21 mouse cellular contexts compared by ENCODE assay signal in genomic region chr3:122345977-122346472, GRCm38 (mm10). TPM values are rescaled to one million over a fixed set of nuclear protein-coding genes. Genes with fewer than 3 reads are reported as not detected.
A peak's percentile ranks its signal among the peaks of the same experiment; 100 is the strongest.
DNase-seq lines count a peak whose midpoint lies in the region; ATAC-seq and TF ChIP-seq lines count a peak whose summit lies in the region.
"Had no signal": no experiment of that assay in that cellular context is flagged by ENCODE, and none has a peak within 500 bp of the region (broad histone marks: within the 10 kb centered on the region; RNA-seq: fewer than 3 reads in every experiment).

No protein-coding gene starts in this region.

- no peaks in the 10 kb centered on the region for H3K36me3 ChIP-seq in liver, adult 2 months (ENCODE audit: control insufficient read depth, insufficient read depth, low read length)
- H3K36me3 ChIP-seq in liver, postnatal 0 days (replicated peaks; ENCODE audit: insufficient read depth, low read length), result no peaks in the 10 kb centered on the region
- H3K36me3 ChIP-seq in intestine, embryonic 16.5 days (ENCODE audit: control insufficient read depth, insufficient read depth, low read length), result no peaks in the 10 kb centered on the region
- no peaks in the 10 kb centered on the region for H3K36me3 ChIP-seq in forebrain, embryonic 14.5 days (ENCODE audit: control insufficient read depth, insufficient read depth, low read length)
- H3K36me3 ChIP-seq in heart, embryonic 10.5 days, result no peaks in the 10 kb centered on the region
- H3K36me3 ChIP-seq: embryonic facial prominence, embryonic 13.5 days; heart, embryonic 13.5 days; hindbrain, embryonic 15.5 days had no signal

- no peak for ATAC-seq in liver, postnatal 0 days
- ATAC-seq in intestine, embryonic 16.5 days, result peak; percentile 83
- peak; percentile 51 for ATAC-seq in megakaryocyte-erythroid progenitor cell, adult 5-6 weeks (replicated peaks; ENCODE audit: low FRiP score, low TSS enrichment, poor library complexity, severe bottlenecking)
- no peak for ATAC-seq in forebrain, embryonic 14.5 days
- no peak for ATAC-seq in erythroid progenitor cell, adult 5-6 weeks (replicated peaks; ENCODE audit: low FRiP score, poor library complexity, severe bottlenecking)
- ATAC-seq: activated CD4-positive, CD25-positive, alpha-beta regulatory T cell, adult 4 months; CD4-positive, CD25-positive, alpha-beta regulatory T cell, adult 4 months; forebrain, embryonic 13.5 days; Patski had no signal

- TF ChIP-seq POLR2A in liver, adult 2 months (IDR thresholded peaks at IDR 0.05; ENCODE audit: extremely low read depth, insufficient read depth, low read length), result no peak

- no peak for TF ChIP-seq EP300 in liver, postnatal 0 days (IDR thresholded peaks at IDR 0.05; ENCODE audit: low read depth)

- H3K27ac ChIP-seq in liver, adult 2 months (replicated peaks; ENCODE audit: insufficient read depth, low read depth, low read length), result no peak overlapping the region
- no peak overlapping the region for H3K27ac ChIP-seq in liver, postnatal 0 days (ENCODE audit: low read depth)
- H3K27ac ChIP-seq in intestine, embryonic 16.5 days (ENCODE audit: low read length), result peak overlapping the region; percentile 69
- no peak overlapping the region for H3K27ac ChIP-seq in forebrain, embryonic 14.5 days (ENCODE audit: low read depth, low read length)
- H3K27ac ChIP-seq in heart, embryonic 10.5 days, result no peak overlapping the region
- H3K27ac ChIP-seq: embryonic facial prominence, embryonic 13.5 days; forebrain, embryonic 13.5 days; gastrocnemius, adult 2 months; heart, embryonic 13.5 days; hindbrain, embryonic 15.5 days had no signal

- no peak for TF ChIP-seq CTCF in liver, adult 2 months (IDR thresholded peaks at IDR 0.05; ENCODE audit: low read depth, low read length)
- TF ChIP-seq CTCF in liver, postnatal 0 days (IDR thresholded peaks at IDR 0.05; ENCODE audit: low read depth), result no peak

- no peaks in the 10 kb centered on the region for H3K4me1 ChIP-seq in liver, adult 2 months (ENCODE audit: control insufficient read depth, insufficient read depth, low read length)
- no peaks in the 10 kb centered on the region for H3K4me1 ChIP-seq in liver, postnatal 0 days (ENCODE audit: insufficient read depth)
- H3K4me1 ChIP-seq in intestine, embryonic 16.5 days (ENCODE audit: control insufficient read depth, insufficient read depth, low read length), result no peaks in the 10 kb centered on the region; the same call in 1 of the 2 replicates
- H3K4me1 ChIP-seq in forebrain, embryonic 14.5 days (ENCODE audit: control insufficient read depth, insufficient read depth, low read length), result no peaks in the 10 kb centered on the region
- peaks cover 6% of the 10 kb centered on the region for H3K4me1 ChIP-seq in heart, embryonic 10.5 days
- H3K4me1 ChIP-seq: embryonic facial prominence, embryonic 13.5 days; forebrain, embryonic 13.5 days had no signal

- H3K4me2 ChIP-seq in liver, postnatal 0 days (ENCODE audit: low read depth, low read length), result no peak overlapping the region
- H3K4me2 ChIP-seq in intestine, embryonic 16.5 days (ENCODE audit: low read depth, low read length), result no peak overlapping the region
- H3K4me2 ChIP-seq in forebrain, embryonic 14.5 days (ENCODE audit: low read length), result no peak overlapping the region
- H3K4me2 ChIP-seq: embryonic facial prominence, embryonic 13.5 days; forebrain, embryonic 13.5 days; heart, embryonic 13.5 days; hindbrain, embryonic 15.5 days had no signal

- WGBS in liver, adult 2 months, result 100% methylated on average over 1 of the region's 1 CpGs
- WGBS in liver, postnatal 0 days (ENCODE audit: insufficient replicate concordance), result 60% methylated on average over 1 of the region's 1 CpGs
- WGBS in intestine, embryonic 16.5 days, result 73% methylated on average over 1 of the region's 1 CpGs
- WGBS in forebrain, embryonic 14.5 days, result 85% methylated on average over 1 of the region's 1 CpGs
- WGBS in heart, embryonic 10.5 days, result 66% methylated on average over 1 of the region's 1 CpGs

- DNase-seq in liver, adult 2 months (ENCODE audit: extremely low read depth, low read depth, low spot score), result peak; percentile 48
- DNase-seq in liver, postnatal 0 days, result no peak
- DNase-seq in forebrain, embryonic 14.5 days (ENCODE audit: low spot score), result no peak
- no peak for DNase-seq in heart, embryonic 10.5 days (ENCODE audit: low spot score)
- DNase-seq: adrenal gland, postnatal 14 days; cerebellum, adult 18-20 months; cerebellum, adult 9-11 months; cerebellum, postnatal 36 days; gastrocnemius, adult 2 months; gastrocnemius, postnatal 25 days; heart, postnatal 36 days had no signal

- H3K9ac ChIP-seq in liver, adult 2 months (ENCODE audit: low read depth, low read length), result no peak overlapping the region
- H3K9ac ChIP-seq in liver, postnatal 0 days (replicated peaks), result no peak overlapping the region
- H3K9ac ChIP-seq in intestine, embryonic 16.5 days (ENCODE audit: low read depth, low read length), result no peak overlapping the region
- no peak overlapping the region for H3K9ac ChIP-seq in forebrain, embryonic 14.5 days (ENCODE audit: low read length)
- H3K9ac ChIP-seq: embryonic facial prominence, embryonic 13.5 days; forebrain, embryonic 13.5 days; heart, embryonic 13.5 days; hindbrain, embryonic 15.5 days had no signal

- no peaks in the 10 kb centered on the region for H3K27me3 ChIP-seq in liver, adult 2 months (ENCODE audit: control insufficient read depth, insufficient read depth, low read length)
- H3K27me3 ChIP-seq in liver, postnatal 0 days (ENCODE audit: insufficient read depth, low read length), result no peaks in the 10 kb centered on the region
- no peaks in the 10 kb centered on the region for H3K27me3 ChIP-seq in intestine, embryonic 16.5 days (replicated peaks; ENCODE audit: control insufficient read depth, insufficient read depth, low read length)
- H3K27me3 ChIP-seq in forebrain, embryonic 14.5 days (replicated peaks; ENCODE audit: control insufficient read depth, insufficient read depth, low read length), result no peaks in the 10 kb centered on the region
- H3K27me3 ChIP-seq in heart, embryonic 10.5 days (ENCODE audit: insufficient read depth, poor library complexity, severe bottlenecking), result peaks cover 49% of the 10 kb centered on the region
- H3K27me3 ChIP-seq: embryonic facial prominence, embryonic 13.5 days; forebrain, embryonic 13.5 days; hindbrain, embryonic 15.5 days; Patski had no signal

- no peaks in the 10 kb centered on the region for H3K9me3 ChIP-seq in liver, postnatal 0 days (ENCODE audit: low read length)
- H3K9me3 ChIP-seq in intestine, embryonic 16.5 days (ENCODE audit: control insufficient read depth, low read length), result no peaks in the 10 kb centered on the region
- H3K9me3 ChIP-seq in forebrain, embryonic 14.5 days (replicated peaks; ENCODE audit: control insufficient read depth, low read length), result no peaks in the 10 kb centered on the region
- H3K9me3 ChIP-seq in heart, embryonic 10.5 days, result no peaks in the 10 kb centered on the region
- H3K9me3 ChIP-seq: embryonic facial prominence, embryonic 13.5 days; forebrain, embryonic 13.5 days; heart, embryonic 13.5 days; hindbrain, embryonic 15.5 days had no signal

- H3K79me2 ChIP-seq in liver, adult 2 months (ENCODE audit: control insufficient read depth, insufficient read depth, low read length), result no peaks in the 10 kb centered on the region

- no peak overlapping the region for H3K4me3 ChIP-seq in liver, adult 2 months (ENCODE audit: insufficient read depth, low read depth, low read length)
- no peak overlapping the region for H3K4me3 ChIP-seq in liver, postnatal 0 days (ENCODE audit: low read depth, low read length)
- no peak overlapping the region for H3K4me3 ChIP-seq in intestine, embryonic 16.5 days (ENCODE audit: low read length)
- no peak overlapping the region for H3K4me3 ChIP-seq in forebrain, embryonic 14.5 days (ENCODE audit: low read depth, low read length)
- no peak overlapping the region for H3K4me3 ChIP-seq in heart, embryonic 10.5 days
- H3K4me3 ChIP-seq: embryonic facial prominence, embryonic 13.5 days; forebrain, embryonic 13.5 days; gastrocnemius, adult 2 months; heart, embryonic 13.5 days; hindbrain, embryonic 15.5 days had no signal

RNA-seq across cellular contexts. Expression of gene Bcar3, which starts 52.1 kb away (rescaled TPM):
- 44.4 and 69.3 TPM in 2 replicates for total RNA-seq in liver, adult 2 months (2014; rRNA removed)
- polyA plus RNA-seq in liver, adult 2 months (2012; rRNA removed), result 45.5 and 67.3 TPM in 2 replicates
- polyA plus RNA-seq in liver, postnatal 0 days (2015; fragmentation: Nextera tagmentation; extraction: Ambion mirVana), result 11.2 and 12.6 TPM in 2 replicates
- polyA plus RNA-seq in intestine, embryonic 16.5 days (2015; fragmentation: Nextera tagmentation; extraction: Ambion mirVana), result 23.7 and 27.2 TPM in 2 replicates
- 0.84 TPM in 1 of 2 replicates, not detected in the other for total RNA-seq in megakaryocyte-erythroid progenitor cell, adult 5-6 weeks (2014; fragmentation: Nextera tagmentation)
- total RNA-seq in megakaryocyte-erythroid progenitor cell, adult 5-6 weeks (2017), result not detected in 2 replicates
- 4.2 and 6.8 TPM in 2 replicates for polyA plus RNA-seq in forebrain, embryonic 14.5 days (2014; fragmentation: Nextera tagmentation; extraction: Ambion mirVana)
- 0.72 TPM in 1 of 2 replicates, not detected in the other for total RNA-seq in erythroid progenitor cell, adult 5-6 weeks (2015; ENCODE audit: low replicate concordance)
- 2.6 TPM in 1 of 2 replicates, not detected in the other for total RNA-seq in erythroid progenitor cell, adult 5-6 weeks (2017; ENCODE audit: low replicate concordance)
- 7.8 and 17.0 TPM in 2 replicates for polyA plus RNA-seq in heart, embryonic 10.5 days (2016; fragmentation: Nextera tagmentation; extraction: Ambion mirVana)

Comparison
In these comparisons a context has a peak if more than half of its experiments do, and no peak if none do; other contexts are left out.
1. ATAC-seq: peak in intestine, embryonic 16.5 days (single experiment) and megakaryocyte-erythroid progenitor cell, adult 5-6 weeks (single experiment); none in liver, postnatal 0 days (single experiment), forebrain, embryonic 14.5 days (single experiment) and erythroid progenitor cell, adult 5-6 weeks (single experiment).